Mouse (Mus musculus): ENCODE data around the gene Hook2. TPM values are rescaled to one million over a fixed set of nuclear protein-coding genes. Genes with fewer than 3 reads are reported as not detected.

The Hook2 gene
- polyA plus RNA-seq, 1 experiment: 14.1 TPM

- peaks cover 3% of the 10 kb centered on the region; the same call in 1 of the 2 replicates for H3K27me3 ChIP-seq (ENCODE audit: control insufficient read depth, insufficient read depth, low read length)
- TF ChIP-seq CTCF (IDR thresholded peaks at IDR 0.05; ENCODE audit: borderline replicate concordance, insufficient read depth, low read depth, low read length) (peak; percentile 67), POLR2A (IDR thresholded peaks at IDR 0.05; ENCODE audit: borderline replicate concordance, insufficient read depth, low read length) (0 out of 2 replicates have a peak, but pooled peaks have one; percentile 15)
- no peak overlapping the region for H3K27ac ChIP-seq (ENCODE audit: insufficient read depth, low read length)
- peak overlapping the region; percentile 63 for H3K4me3 ChIP-seq (replicated peaks; ENCODE audit: insufficient read depth, low read depth, low read length)
- 4% methylated on average over 26 of the region's 26 CpGs for WGBS
- H3K4me1 ChIP-seq (ENCODE audit: control insufficient read depth, insufficient read depth, low read length): no peaks in the 10 kb centered on the region
- peak; percentile 71 to 78 for DNase-seq
These were observed 22.9 kb downstream of the Hook2 start for GRCm38 (mm10) chr8:85013230-85013840.

GRCm38 (mm10) chr8:85014431-85014830 lies 24.0 kb downstream of the Hook2 start, which contains the start of gene Best2:
TSS of gene Best2 (minus strand) at chr8:85014531.
- 60% methylated on average over 2 of the region's 2 CpGs for WGBS
- Histone ChIP-seq H3K27me3 (ENCODE audit: control insufficient read depth, insufficient read depth, low read length) (peaks cover 3% of the 10 kb centered on the region; the same call in 1 of the 2 replicates), H3K4me3 (replicated peaks; ENCODE audit: insufficient read depth, low read depth, low read length) (peak within 1 kb of the TSS; percentile 63), H3K27ac (ENCODE audit: insufficient read depth, low read length) (no peak within 1 kb of the TSS), H3K4me1 (ENCODE audit: control insufficient read depth, insufficient read depth, low read length) (no peaks in the 10 kb centered on the region)
- TF ChIP-seq CTCF (IDR thresholded peaks at IDR 0.05; ENCODE audit: borderline replicate concordance, insufficient read depth, low read depth, low read length) (no peak), POLR2A (IDR thresholded peaks at IDR 0.05; ENCODE audit: borderline replicate concordance, insufficient read depth, low read length) (no peak)
- DNase-seq: no peak

GRCm38 (mm10) chr8:85016724-85017123 lies 26.3 kb downstream of the Hook2 start:
- H3K27ac ChIP-seq (ENCODE audit: insufficient read depth, low read length): no peak overlapping the region
- no peaks in the 10 kb centered on the region for H3K27me3 ChIP-seq (ENCODE audit: control insufficient read depth, insufficient read depth, low read length)
- H3K4me1 ChIP-seq (ENCODE audit: control insufficient read depth, insufficient read depth, low read length): no peaks in the 10 kb centered on the region
- no peak overlapping the region for H3K4me3 ChIP-seq (replicated peaks; ENCODE audit: insufficient read depth, low read depth, low read length)
- TF ChIP-seq CTCF (IDR thresholded peaks at IDR 0.05; ENCODE audit: borderline replicate concordance, insufficient read depth, low read depth, low read length) (no peak), POLR2A (IDR thresholded peaks at IDR 0.05; ENCODE audit: borderline replicate concordance, insufficient read depth, low read length) (no peak)
- 62% methylated on average over 10 of the region's 10 CpGs for WGBS
- DNase-seq: no peak

GRCm38 (mm10) chr8:85017209-85017608 lies 26.8 kb downstream of the Hook2 start:
- Histone ChIP-seq H3K4me3 (replicated peaks; ENCODE audit: insufficient read depth, low read depth, low read length) (no peak overlapping the region), H3K27me3 (ENCODE audit: control insufficient read depth, insufficient read depth, low read length) (no peaks in the 10 kb centered on the region), H3K27ac (ENCODE audit: insufficient read depth, low read length) (no peak overlapping the region; the same call in 1 of the 2 replicates), H3K4me1 (ENCODE audit: control insufficient read depth, insufficient read depth, low read length) (0 out of 2 replicates have a peak, but pooled peaks cover 3% of the 10 kb centered on the region)
- 34% methylated on average over 5 of the region's 5 CpGs for WGBS
- DNase-seq: no peak
- TF ChIP-seq CTCF (IDR thresholded peaks at IDR 0.05; ENCODE audit: borderline replicate concordance, insufficient read depth, low read depth, low read length): no peak
- no peak for TF ChIP-seq POLR2A (IDR thresholded peaks at IDR 0.05; ENCODE audit: borderline replicate concordance, insufficient read depth, low read length)

- Histone ChIP-seq H3K27me3 (ENCODE audit: control insufficient read depth, insufficient read depth, low read length) (no peaks in the 10 kb centered on the region), H3K27ac (ENCODE audit: insufficient read depth, low read length) (no peak overlapping the region), H3K4me1 (ENCODE audit: control insufficient read depth, insufficient read depth, low read length) (peaks cover 17% of the 10 kb centered on the region), H3K4me3 (replicated peaks; ENCODE audit: insufficient read depth, low read depth, low read length) (no peak overlapping the region)
- DNase-seq: no peak
- 91% methylated on average over 3 of the region's 3 CpGs for WGBS
- no peak for TF ChIP-seq CTCF (IDR thresholded peaks at IDR 0.05; ENCODE audit: borderline replicate concordance, insufficient read depth, low read depth, low read length)
These were observed 31.2 kb downstream of the Hook2 start for GRCm38 (mm10) chr8:85021514-85022055.

GRCm38 (mm10) chr8:85023846-85024245 lies 33.4 kb downstream of the Hook2 start:
- no peak for DNase-seq
- TF ChIP-seq POLR2A (IDR thresholded peaks at IDR 0.05; ENCODE audit: borderline replicate concordance, insufficient read depth, low read length): no peak
- no peak for TF ChIP-seq CTCF (IDR thresholded peaks at IDR 0.05; ENCODE audit: borderline replicate concordance, insufficient read depth, low read depth, low read length)
- peak overlapping the region; percentile 97 for H3K4me3 ChIP-seq (replicated peaks; ENCODE audit: insufficient read depth, low read depth, low read length)
- WGBS: 52% methylated on average over 3 of the region's 3 CpGs
- no peak overlapping the region for H3K27ac ChIP-seq (ENCODE audit: insufficient read depth, low read length)
- peaks cover 17% of the 10 kb centered on the region for H3K4me1 ChIP-seq (ENCODE audit: control insufficient read depth, insufficient read depth, low read length)
- no peaks in the 10 kb centered on the region for H3K27me3 ChIP-seq (ENCODE audit: control insufficient read depth, insufficient read depth, low read length)

- Histone ChIP-seq H3K27ac (ENCODE audit: insufficient read depth, low read length) (peak within 1 kb of the TSS; percentile 55; the same call in 1 of the 2 replicates), H3K4me1 (ENCODE audit: control insufficient read depth, insufficient read depth, low read length) (peaks cover 22% of the 10 kb centered on the region), H3K4me3 (replicated peaks; ENCODE audit: insufficient read depth, low read depth, low read length) (peak within 1 kb of the TSS; percentile 97), H3K27me3 (ENCODE audit: control insufficient read depth, insufficient read depth, low read length) (no peaks in the 10 kb centered on the region)
- DNase-seq: peak; percentile 85 to 90
- TF ChIP-seq CTCF (IDR thresholded peaks at IDR 0.05; ENCODE audit: borderline replicate concordance, insufficient read depth, low read depth, low read length) (no peak), POLR2A (IDR thresholded peaks at IDR 0.05; ENCODE audit: borderline replicate concordance, insufficient read depth, low read length) (peak; percentile 62; the same call in 1 of the 2 replicates)
- WGBS: 3% methylated on average over 30 of the region's 30 CpGs
These were observed 34.9 kb downstream of the Hook2 start, which contains the start of gene Asna1 for GRCm38 (mm10) chr8:85025098-85025932. TSS of gene Asna1 (minus strand) at chr8:85025281.

All from cerebellum, adult 2 months (tissue).